Mouse (Mus musculus) E14TG2a.4 (cell line): Measurements from ENCODE around the gene Bhlhe40.

Experiments used
- CTCF ChIP-seq: conservative IDR thresholded peaks from 2 replicates; pipeline ENCODE4 v1.5.1; 2014; ENCODE audit warnings: low read length
- POU5F1 ChIP-seq: IDR thresholded peaks from 2 replicates; pipeline ENCODE4 v1.6.1; 2014; ENCODE audit warnings: low read length, borderline replicate concordance

GRCm38 (mm10) chr6:108648072-108648471 is 12.4 kb upstream of the Bhlhe40 start:
- TF ChIP-seq CTCF (no peak), POU5F1 (no peak)
